Mouse (Mus musculus): ENCODE measurements around the gene Nupl2.
A peak's percentile ranks its signal among the peaks of the same experiment; 100 is the strongest.

Nupl2 gene

GRCm38 (mm10) chr5:24164789-24165445 is at the start of gene Nupl2:
Gene Nupl2 (plus strand): TSS chr5:24164963.
- DNase-seq (ENCODE audit: low read depth) = peak; percentile 89

DNA sequence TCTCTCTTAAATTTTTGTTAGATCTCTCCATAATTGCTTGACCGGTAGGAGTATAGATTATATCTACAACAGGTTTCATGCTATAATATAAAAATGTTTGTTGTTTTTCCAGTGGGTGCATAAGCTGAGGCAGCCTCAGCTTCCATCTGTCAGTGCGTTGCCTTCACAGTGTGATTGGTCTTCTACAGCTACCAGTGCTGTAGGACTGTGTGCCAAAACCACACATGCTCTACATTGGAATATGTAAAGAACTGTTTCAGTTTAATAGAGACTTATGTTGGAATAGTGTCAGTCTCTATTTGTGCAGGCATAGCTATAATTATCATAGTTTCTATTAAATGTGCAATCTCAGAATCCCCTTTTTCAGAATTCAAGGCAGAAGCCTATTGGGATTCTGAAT is 42.5 kb upstream of the Nupl2 start:
- no peak for DNase-seq (ENCODE audit: low read depth)

DNA sequence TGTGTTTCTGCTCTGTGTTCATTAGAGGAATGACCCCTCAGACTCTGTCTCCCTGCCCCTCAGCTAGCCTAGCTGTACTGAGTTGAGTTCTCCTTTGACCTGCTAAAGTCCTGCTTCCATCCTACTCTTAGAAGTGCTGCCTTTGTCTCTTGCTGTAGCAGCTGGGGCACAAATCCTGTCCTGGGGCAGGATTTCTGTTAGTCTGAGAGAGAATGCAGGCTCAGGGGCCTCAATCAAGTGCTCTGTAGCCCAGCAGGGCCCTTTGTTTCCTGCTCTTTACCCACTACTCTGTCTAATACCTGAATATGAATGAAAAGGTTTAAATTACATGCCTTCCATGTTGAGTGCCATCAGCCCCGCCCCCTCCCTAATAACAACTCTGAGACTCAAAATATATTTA is 40.6 kb upstream of the Nupl2 start:
- DNase-seq (ENCODE audit: low read depth) = no peak

DNA sequence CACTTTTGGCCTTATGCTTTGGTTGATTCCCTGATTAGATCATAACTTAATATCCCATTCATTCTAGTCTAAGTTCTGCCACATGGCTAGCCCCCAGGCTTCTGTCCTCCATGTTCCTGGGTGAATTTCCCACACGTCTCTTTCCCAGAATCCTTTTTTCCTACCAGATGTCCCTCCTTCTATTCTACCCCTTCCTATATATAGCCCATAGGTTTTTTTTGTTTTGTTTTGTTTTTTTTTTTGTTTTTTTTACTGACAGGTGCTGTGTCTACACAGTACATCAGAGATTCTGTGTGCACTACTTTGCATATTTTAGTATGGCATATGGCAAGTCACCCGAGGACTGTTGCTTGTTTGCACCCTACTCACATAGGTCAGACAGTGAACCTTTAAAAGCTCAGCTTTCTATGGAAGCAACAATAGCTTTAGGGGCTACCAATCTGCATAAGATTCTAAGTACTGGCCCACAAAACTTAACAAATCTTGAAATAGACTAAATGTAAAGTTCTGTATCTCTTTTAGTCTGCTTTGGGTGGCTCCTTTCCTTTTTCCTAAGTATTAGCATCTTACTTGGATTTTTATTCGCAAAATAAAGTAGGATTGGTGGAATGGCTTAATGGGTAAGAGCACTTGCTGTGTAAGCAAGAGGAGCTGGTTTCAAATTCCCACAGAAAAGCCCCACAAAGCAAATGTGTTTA is 40.0 kb upstream of the Nupl2 start:
- DNase-seq (ENCODE audit: low read depth) = no peak

DNA sequence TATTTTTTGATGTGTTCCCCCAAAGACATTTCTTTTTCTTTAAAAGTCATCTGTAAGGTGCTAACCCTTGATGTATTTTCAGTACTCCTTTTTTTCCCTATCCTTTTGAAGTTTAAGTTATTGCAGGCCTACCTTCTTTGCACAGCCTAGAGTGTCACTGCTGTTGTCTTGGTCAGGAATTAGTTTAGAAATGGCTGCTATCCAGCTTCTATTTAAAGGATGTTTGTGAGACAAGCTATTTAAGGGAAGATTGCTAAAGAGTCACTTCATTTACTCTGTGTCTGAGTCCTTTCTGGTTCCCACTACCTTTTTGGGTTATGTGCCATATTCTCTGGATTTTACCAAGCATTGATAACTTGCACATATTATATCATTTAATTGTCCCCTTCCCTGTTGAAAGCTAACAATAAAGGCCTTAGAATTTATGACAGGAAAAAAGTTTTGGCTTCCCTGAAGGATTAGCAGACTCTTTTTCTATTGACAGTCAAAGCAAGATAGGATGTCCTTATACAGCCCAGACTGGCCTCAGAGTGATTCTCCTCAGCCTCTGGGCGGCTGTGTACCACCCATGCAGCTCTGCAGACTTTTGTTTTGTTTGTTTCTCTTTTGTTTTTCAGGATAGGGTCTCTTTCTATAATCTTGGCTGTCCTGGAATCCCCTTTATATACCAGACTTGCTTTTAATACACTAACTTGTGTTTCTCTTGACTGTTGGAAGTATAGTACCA is 38.7 kb upstream of the Nupl2 start:
- DNase-seq (ENCODE audit: low read depth) = no peak

DNA sequence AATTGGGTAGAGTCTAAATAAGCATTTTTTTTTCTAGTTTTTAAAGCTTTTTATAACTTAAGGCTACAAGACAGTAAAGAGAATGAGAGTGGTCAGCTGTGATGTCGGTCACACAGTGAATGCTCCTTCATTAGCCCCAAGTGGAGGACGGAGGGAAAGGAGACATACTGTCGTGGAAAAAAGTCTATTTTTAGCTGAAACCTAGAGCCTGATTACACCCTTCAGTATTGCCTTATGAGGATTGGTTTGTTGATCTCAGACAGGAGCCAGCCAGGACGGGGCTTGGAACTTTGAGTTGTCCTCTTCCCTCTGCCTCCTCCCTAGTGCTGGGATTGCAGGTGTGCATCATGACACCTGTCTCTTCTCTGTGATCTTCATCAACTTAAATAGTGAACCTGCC is 37.8 kb upstream of the Nupl2 start:
- DNase-seq (ENCODE audit: low read depth) = no peak

GRCm38 (mm10) chr5:24146964-24147363 is 17.8 kb upstream of the Nupl2 start:
- peak; percentile 40 for DNase-seq (ENCODE audit: low read depth)

DNA sequence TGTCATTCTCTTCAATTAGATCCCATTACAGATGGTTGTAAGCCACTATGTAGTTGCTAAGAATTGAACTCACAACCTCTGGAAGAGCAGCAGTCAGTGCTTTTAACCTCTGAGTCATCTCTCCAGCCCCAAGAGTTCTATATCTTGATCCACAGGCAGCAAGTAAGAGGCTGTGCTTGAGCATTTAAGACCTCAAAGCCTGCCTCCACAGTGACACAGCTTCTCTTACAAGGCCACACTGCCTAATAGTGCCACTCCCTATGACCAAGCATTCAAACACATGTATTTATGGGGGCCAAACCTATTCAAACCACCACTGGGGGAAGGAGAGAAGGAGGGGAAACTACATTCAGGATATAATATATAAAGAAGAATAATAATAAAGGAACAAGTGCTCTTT is 12.6 kb upstream of the Nupl2 start:
- DNase-seq (ENCODE audit: low read depth) = no peak

DNA sequence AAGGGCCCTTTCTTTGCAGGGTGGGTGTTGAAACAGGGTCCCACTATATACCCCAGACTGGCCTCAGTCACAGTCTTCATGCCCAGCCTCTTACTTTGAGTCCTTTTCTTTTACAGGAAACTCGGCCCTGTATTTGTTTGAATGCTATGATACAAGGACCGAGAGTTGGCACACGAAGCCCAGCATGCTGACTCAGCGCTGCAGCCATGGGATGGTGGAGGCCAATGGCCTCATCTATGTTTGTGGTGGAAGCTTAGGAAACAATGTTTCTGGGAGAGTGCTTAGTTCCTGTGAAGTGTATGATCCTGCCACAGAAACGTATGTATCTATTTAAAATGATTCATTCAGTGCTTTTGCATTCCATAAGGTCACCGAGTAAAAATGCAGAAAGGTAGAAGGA is 8.0 kb upstream of the Nupl2 start:
- DNase-seq (ENCODE audit: low read depth) = no peak

- no peak for DNase-seq (ENCODE audit: low read depth)
Measured at GRCm38 (mm10) chr5:24167263-24167662, 2.5 kb downstream of the Nupl2 start.

DNA sequence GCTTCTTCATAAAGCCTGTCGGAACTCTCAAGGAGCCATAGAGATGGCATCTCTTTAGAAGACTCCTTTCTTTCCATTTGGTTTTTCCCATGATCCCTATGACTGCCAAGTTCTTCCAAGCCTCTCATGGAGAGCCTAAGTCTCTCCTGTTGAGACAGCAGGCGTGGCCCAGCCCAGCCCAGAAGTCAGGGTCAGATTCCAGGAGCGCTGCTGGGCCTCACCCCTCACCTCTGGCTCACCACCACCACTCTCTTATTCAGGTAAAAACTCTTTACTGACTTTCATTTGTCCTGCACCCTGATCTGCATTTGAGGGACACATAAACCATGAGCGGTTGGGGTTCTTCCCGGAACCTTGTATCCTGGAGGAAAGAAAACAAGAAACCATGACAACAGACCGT is 5.1 kb downstream of the Nupl2 start:
- DNase-seq (ENCODE audit: low read depth) = no peak

- DNase-seq (ENCODE audit: low read depth) = no peak
Measured at GRCm38 (mm10) chr5:24172092-24172491, 7.3 kb downstream of the Nupl2 start.

DNA sequence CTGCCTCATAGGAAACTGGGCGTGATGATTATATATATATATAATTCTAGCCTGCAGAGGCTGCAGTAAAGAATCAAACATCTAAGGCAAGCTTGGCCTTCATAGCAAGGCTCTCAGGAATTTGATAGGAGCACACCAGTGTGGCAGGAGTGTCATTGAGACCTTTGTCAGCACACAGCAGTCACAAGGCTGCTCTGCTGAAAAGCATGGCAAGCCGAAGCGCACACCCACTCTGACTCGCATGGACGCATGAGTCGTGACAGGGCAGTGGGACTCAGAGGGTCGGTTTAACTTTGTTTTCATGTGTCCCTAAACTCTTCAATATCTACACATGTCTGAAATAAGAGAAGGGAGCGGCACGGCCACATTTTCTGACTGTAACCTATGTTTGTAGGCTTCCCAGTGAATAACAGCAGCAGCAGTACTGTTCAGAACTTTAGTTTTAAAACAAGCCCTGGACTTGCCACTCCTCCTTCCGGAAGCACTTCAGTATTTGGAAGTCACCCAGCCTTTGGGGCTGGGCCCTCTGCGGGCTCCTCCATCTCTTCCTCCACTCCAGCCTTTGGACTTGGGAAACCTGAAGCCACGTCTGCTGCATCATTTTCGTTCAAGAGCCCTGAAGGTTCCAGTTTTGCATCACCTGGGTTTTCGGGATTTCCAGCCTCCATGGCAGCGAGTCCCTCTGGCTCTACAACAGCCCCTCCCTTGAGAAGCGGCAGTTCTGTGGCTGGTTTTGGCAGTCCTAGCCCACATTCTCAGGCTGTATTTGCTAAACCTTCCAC is 16.9 kb downstream of the Nupl2 start:
- DNase-seq (ENCODE audit: low read depth) = no peak

- DNase-seq (ENCODE audit: low read depth) = no peak
Measured at GRCm38 (mm10) chr5:24182296-24182734, 17.6 kb downstream of the Nupl2 start.

DNA sequence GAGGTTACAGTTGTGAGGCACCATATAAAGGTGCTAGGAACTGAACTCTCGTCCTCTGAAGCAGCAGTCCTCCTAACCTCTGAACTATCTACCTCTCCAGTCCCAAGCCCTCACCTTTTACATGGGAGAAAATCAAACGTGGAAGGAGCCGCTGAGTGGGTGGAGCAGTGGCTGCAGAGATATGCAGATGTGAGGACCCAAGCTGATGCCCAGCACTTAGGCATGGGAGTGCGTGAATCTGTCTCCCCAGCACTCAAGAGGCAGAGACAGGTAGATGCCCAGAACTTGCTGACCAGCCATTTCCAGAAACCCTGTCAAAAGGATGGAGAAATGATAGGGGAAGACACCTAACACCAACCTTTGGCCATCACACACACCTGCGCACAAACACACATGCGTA is 18.3 kb downstream of the Nupl2 start:
- DNase-seq (ENCODE audit: low read depth) = no peak

- no peak for DNase-seq (ENCODE audit: low read depth)
Measured at GRCm38 (mm10) chr5:24184011-24184410, 19.2 kb downstream of the Nupl2 start.

DNA sequence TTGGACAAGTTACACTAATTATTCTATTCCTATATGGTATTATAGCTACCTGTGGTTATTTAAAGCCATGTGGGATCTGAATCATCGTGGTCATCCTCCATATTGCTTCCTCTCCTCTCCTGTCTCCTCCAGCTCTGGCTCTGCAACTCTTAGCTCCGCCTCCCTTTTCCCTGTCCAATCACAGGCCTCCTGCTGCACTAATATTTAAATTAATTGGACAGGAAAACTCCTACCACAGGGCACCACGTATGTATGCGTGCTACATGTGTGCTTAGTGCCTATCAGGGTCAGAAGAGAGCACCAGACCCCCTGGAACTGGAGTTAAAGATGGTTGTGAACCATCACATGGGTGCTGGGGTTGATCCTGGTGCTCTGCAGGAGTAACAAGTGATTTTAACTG is 23.7 kb downstream of the Nupl2 start:
- DNase-seq (ENCODE audit: low read depth) = no peak

GRCm38 (mm10) chr5:24191821-24192220 is 27.1 kb downstream of the Nupl2 start:
- no peak for DNase-seq (ENCODE audit: low read depth)

DNA sequence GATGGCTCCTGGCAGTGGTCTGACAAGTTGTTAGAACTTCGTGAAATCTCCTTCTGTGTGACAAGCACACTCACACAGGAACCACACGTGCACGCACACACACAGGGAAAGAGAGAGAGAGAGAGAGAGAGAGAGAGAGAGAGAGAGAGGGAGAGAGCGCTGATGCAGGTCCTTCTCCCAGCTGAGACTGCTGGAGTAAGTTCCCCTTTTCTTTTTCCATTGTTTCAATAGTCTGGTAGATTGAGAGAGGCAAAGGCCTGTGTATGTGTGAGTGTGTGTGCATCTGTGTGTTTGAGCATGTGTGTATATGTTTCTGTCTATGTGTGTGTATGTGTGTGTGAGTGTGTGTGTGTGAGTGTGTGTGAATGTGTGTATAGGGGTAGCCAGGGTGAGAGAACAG is 36.2 kb downstream of the Nupl2 start:
- DNase-seq (ENCODE audit: low read depth) = no peak

- no peak for DNase-seq (ENCODE audit: low read depth)
Measured at GRCm38 (mm10) chr5:24202492-24202891, 37.7 kb downstream of the Nupl2 start.

DNA sequence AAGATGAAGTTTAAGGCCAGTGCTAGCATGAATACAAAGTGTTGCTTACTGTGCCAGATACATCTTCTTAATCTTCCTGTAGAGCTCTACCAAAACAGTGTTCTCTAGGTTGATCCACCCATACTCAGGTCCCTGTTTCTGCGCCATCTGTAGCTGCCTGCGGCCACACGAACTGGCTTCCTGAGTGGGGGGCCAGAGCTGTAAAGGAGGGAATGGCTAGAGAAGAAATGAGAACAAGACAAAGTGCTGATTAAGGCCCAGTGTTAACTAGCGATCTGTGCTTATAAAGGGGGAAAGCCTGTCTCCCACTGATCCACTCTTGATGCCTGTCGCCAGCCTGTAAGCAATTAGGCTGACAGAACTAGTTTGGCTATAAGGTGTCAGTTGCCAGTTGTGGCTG is 38.5 kb downstream of the Nupl2 start:
- DNase-seq (ENCODE audit: low read depth) = no peak

DNA sequence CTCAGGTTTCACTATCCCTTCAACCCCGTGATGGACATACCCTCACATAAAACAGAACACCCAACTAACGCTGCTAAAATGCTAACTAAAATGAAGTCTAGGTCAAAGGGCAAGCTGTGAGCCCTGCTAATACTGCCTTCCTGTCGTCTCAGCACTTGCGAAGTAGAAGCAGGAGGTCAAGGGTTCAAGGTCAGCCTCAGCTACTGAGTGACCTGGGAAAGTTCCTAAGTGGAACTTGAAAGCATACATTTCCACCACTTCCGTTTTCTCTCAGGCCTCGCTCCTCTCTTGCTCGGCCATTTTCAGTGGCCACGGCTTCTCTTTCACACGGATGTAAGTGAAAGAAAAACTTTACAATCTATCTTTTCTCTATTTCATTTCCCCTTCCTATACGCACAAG is 43.2 kb downstream of the Nupl2 start:
- DNase-seq (ENCODE audit: low read depth) = no peak

Data from c-Kit-positive CD71-positive TER-119-negative erythroid progenitor cells, embryonic 14.5 days (primary cell).